Mouse (Mus musculus): ENCODE results near the gene Flywch1. TPM values are rescaled to one million over a fixed set of nuclear protein-coding genes. Genes with fewer than 3 reads are reported as not detected.

Flywch1 gene
- polyA plus RNA-seq (2012; ENCODE audit: low replicate concordance): 22.5 and 23.8 TPM in 2 replicates

GRCm38 (mm10) chr17:23771284-23772218, at the start of gene Flywch1:
Flywch1 (minus strand) TSS chr17:23771602.

DNA sequence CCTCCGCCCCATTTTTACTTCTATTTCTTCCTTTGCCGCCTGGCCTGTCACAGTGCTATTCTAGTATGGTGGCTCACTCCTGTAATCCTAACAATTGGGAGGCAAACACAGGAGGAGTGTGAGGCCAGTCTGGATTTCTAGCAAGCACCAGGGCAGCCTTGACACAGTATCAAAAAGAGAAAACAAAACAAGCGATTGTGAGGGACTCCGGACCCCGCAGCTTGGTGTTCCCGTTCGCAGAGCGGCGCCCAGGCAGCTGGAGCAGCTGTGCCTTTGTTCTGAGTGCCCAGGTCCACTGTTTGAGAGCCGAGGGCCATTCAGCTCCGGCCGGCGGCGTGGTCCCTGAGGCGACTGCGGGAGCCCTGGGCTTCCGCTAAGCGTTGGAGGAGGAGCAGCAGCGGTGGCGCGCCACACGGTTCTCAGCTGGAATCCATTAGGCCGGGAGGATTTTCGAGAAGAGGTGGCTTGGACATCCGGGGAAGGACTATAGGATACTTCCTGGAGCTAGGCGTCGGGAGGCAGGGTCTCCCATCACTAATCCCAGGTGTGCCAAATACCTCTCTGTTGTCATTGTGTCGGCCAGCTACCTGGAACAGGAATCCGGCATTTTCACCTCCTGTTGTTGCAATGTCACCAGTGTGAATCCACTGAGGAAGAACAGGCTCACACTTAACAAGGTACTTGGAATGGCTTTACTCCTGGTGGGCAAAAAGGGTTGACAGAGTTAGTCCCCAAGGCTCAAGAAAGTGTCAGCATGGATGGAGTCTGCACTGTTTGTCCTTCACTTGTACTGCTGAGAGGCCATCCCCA, 19.1 kb upstream of the Flywch1 start, which contains the start of gene Srrm2:
Gene Srrm2, plus strand, starts transcription at position 264 of the 810 bp plus-strand sequence.

DNA sequence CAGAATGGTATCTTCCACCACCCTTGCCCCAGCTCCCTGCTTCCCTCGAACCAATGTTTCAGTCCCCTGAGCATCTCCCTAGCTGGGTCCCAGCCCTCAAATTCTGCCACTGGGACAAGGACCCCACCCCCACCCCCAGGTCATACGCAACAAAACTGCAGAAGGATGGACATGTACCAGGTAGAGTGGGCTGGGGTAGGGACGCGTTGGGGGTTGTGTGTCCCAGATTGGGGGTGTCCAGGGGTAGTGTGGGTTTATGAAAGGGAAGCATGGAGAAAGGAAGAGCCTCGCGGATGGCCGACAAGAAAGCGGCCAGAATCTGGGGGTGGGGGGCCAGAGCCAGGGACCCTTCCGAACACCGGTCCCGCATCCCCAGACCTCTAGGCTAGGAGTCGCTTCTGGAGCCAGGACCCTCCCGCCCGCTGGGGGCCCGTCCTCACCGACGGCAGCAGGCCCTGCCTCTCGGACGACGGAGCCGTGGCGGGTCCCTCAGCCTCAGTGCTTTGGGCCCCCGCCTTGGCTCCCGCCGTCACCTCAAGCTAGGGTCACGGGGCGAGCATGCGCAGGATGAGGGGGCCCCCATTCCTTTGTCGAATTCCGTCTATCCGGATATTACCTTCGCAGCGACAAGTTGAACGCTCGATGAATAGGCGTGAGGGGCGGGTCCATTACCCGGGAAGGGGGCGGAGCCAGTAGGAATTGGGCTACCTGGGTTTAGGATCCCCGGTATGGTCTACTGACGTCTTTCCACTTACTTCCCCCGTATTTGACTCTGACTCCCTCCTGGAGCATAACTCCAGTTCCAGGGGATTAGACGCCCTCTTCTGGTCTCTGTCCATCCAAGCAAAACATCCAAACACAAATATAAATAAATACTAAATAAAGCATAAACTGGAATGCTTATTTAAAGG, 14.4 kb upstream of the Flywch1 start, which contains the start of gene Flywch2:
Gene Flywch2, minus strand, starts transcription at position 521 of the 911 bp plus-strand sequence.

GRCm38 (mm10) chr17:23745301-23746251, 25.8 kb downstream of the Flywch1 start, which contains the start of gene Kremen2:
Kremen2 (minus strand) TSS chr17:23745833.

DNA sequence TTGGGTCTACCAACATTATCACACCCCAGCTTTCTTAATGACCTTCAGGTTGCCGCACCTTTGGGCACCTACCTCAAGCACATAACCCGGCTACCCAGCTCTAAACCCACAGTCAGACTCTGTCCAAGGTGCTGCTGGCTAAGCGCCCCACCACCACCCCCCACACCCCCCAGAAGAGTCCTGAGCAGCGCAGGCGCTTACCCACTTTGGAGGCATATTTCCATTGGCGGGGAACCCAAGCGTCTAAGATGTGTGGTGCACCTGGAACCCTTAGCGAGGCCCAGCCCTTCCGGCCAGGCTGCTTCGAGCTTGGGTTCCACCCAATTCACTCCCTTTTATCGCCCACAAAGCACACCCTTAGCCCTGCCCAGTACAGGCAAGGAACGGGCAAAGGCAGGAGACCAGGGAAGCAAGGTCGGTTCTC, 30.8 kb downstream of the Flywch1 start, which contains the start of gene Paqr4:
Gene Paqr4, minus strand, starts transcription at position 270 of the 424 bp plus-strand sequence.

DNA sequence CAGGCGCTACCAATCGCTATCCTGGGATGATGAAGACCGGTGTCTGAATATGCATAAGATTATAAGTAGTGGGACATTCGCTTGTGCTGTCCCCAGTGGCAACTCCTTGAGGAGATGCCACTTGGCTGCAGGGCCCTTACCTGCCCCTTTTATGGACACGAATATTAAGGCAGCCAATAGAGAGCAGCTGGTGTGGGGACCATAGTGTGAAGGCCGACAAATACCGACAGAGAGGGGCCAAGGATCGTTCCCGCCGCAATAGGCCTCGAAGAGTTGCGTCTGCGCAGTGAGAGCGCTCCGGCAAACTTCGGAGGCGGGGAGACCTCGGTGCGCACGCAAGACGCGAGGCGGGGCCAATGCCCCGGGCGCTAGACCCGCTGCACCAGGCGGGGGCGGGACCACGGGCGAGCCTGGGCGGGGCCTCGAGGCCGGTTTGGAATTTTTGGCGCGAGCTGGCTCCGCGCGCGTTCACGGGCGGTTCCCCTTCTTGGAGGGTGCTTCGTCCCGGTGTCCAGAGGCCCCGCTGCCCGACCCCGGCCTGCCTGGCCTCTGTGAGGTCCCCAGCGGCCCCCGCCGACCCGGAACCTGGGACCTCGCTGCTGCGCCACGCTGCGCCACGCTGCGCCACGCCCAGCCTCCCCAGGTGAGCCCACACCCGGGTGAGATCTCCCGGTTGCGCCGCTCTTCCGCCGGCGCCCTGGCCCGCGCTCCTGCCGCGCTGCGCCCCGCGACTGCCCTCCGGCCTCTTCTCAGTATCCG, 45.2 kb downstream of the Flywch1 start, which contains the start of gene Pkmyt1:
Gene Pkmyt1, plus strand, starts transcription at position 338 of the 759 bp plus-strand sequence.

DNA sequence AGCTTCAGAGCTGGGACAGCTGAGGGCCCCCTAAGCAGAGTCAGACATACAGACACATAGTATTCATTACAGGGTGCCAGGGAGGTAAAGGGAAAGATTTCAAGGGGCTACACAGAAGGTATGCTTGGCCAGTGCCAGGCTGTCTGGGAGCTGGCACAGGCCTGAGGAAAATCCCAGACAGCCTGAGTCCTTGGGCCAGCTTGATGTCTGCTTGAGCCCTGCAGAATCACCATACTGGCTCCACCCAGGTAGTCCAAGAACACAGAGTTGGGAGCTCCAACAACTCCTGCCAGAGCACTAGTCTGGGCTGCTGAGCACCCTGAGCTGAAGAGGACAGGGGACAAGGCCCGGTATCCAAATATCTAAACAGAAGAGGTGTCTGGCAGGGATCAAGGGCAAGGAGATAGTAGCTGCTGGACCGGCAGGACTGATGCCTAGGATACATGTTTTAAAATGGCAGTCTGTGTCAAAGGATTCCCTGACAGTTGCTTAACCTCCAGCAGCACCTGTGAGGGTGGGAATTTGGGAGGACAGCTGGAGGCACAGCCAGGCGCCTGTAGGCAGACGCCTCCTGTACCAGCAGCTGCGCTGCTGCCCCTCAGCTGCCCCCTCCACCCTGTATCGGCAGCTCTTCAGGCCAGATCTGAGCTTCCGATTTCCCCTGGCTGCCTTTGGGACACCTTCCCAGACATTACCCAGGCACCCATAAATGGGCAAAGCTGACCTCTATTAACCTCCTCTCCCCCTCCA, 48.9 kb downstream of the Flywch1 start, which contains the start of gene 1520401A03Rik:
Gene 1520401A03Rik, minus strand, starts transcription at position 408 of the 750 bp plus-strand sequence.

Other genes with a start within 250 kb of the Flywch1 start
- gene Zfp213, start 207.4 kb downstream of the Flywch1 start, polyA plus RNA-seq (2012; ENCODE audit: low replicate concordance): 9.6 and 13.1 TPM in 2 replicates
- 0.40 and 0.80 TPM in 2 replicates for gene Zfp13, start 172.1 kb downstream of the Flywch1 start, polyA plus RNA-seq (2012; ENCODE audit: low replicate concordance)
- not detected in 2 replicates for gene Zscan10, start 170.7 kb downstream of the Flywch1 start, polyA plus RNA-seq (2012; ENCODE audit: low replicate concordance)
- gene Mmp25, start 126.3 kb downstream of the Flywch1 start, polyA plus RNA-seq (2012; ENCODE audit: low replicate concordance): 2.3 and 2.6 TPM in 2 replicates
- 0.36 TPM in 1 of 2 replicates, not detected in the other for gene Bicdl2, start 111.1 kb downstream of the Flywch1 start, polyA plus RNA-seq (2012; ENCODE audit: low replicate concordance)
- 127 and 166 TPM in 2 replicates for gene Hcfc1r1, start 98.0 kb downstream of the Flywch1 start, polyA plus RNA-seq (2012; ENCODE audit: low replicate concordance)
- 71.1 and 149 TPM in 2 replicates for gene Thoc6, start 97.7 kb downstream of the Flywch1 start, polyA plus RNA-seq (2012; ENCODE audit: low replicate concordance)
- 12.6 and 14.4 TPM in 2 replicates for gene Tnfrsf12a, start 94.1 kb downstream of the Flywch1 start, polyA plus RNA-seq (2012; ENCODE audit: low replicate concordance)
- gene Cldn6, start 92.4 kb downstream of the Flywch1 start, polyA plus RNA-seq (2012; ENCODE audit: low replicate concordance): not detected in 2 replicates
- gene Cldn9, start 87.6 kb downstream of the Flywch1 start, polyA plus RNA-seq (2012; ENCODE audit: low replicate concordance): not detected in 2 replicates
- not detected in 2 replicates for gene 1520401A03Rik, start 48.8 kb downstream of the Flywch1 start, polyA plus RNA-seq (2012; ENCODE audit: low replicate concordance)
- gene Pkmyt1, start 45.3 kb downstream of the Flywch1 start, polyA plus RNA-seq (2012; ENCODE audit: low replicate concordance): 246 and 386 TPM in 2 replicates
- 2.9 and 33.2 TPM in 2 replicates for gene Paqr4, start 30.7 kb downstream of the Flywch1 start, polyA plus RNA-seq (2012; ENCODE audit: low replicate concordance)
- 0.21 and 0.26 TPM in 2 replicates for gene Kremen2, start 25.8 kb downstream of the Flywch1 start, polyA plus RNA-seq (2012; ENCODE audit: low replicate concordance)
- gene Flywch2, start 14.5 kb upstream of the Flywch1 start, polyA plus RNA-seq (2012; ENCODE audit: low replicate concordance): 1.0 and 4.2 TPM in 2 replicates
- 176 and 518 TPM in 2 replicates for gene Srrm2, start 18.9 kb upstream of the Flywch1 start, polyA plus RNA-seq (2012; ENCODE audit: low replicate concordance)
- gene Elob, start 57.5 kb upstream of the Flywch1 start, polyA plus RNA-seq (2012; ENCODE audit: low replicate concordance): 44.9 and 471 TPM in 2 replicates
- gene Prss33, start 64.5 kb upstream of the Flywch1 start, polyA plus RNA-seq (2012; ENCODE audit: low replicate concordance): 0.80 TPM in 1 of 2 replicates, not detected in the other
- gene Prss32, start 72.3 kb upstream of the Flywch1 start, polyA plus RNA-seq (2012; ENCODE audit: low replicate concordance): not detected in 2 replicates
- gene Prss41, start 72.6 kb upstream of the Flywch1 start, polyA plus RNA-seq (2012; ENCODE audit: low replicate concordance): 1.9 and 2.1 TPM in 2 replicates
- 0.11 TPM in 1 of 2 replicates, not detected in the other for gene Prss21, start 96.5 kb upstream of the Flywch1 start, polyA plus RNA-seq (2012; ENCODE audit: low replicate concordance)
- not detected in 2 replicates for gene Dcpp1, start 109.3 kb upstream of the Flywch1 start, polyA plus RNA-seq (2012; ENCODE audit: low replicate concordance)
- not detected in 2 replicates for gene Dcpp2, start 109.3 kb upstream of the Flywch1 start, polyA plus RNA-seq (2012; ENCODE audit: low replicate concordance)
- gene Dcpp3, start 145.9 kb upstream of the Flywch1 start, polyA plus RNA-seq (2012; ENCODE audit: low replicate concordance): not detected in 2 replicates
- gene Sbp, start 170.1 kb upstream of the Flywch1 start, polyA plus RNA-seq (2012; ENCODE audit: low replicate concordance): not detected in 2 replicates
- not detected in 2 replicates for gene Sbpl, start 183.7 kb upstream of the Flywch1 start, polyA plus RNA-seq (2012; ENCODE audit: low replicate concordance)
- gene Prss30, start 209.0 kb upstream of the Flywch1 start, polyA plus RNA-seq (2012; ENCODE audit: low replicate concordance): 0.43 TPM in 1 of 2 replicates, not detected in the other
- gene Prss22, start 226.5 kb upstream of the Flywch1 start, polyA plus RNA-seq (2012; ENCODE audit: low replicate concordance): not detected in 2 replicates

Data from leukemia stem cell, adult 10-12 weeks (primary cell).